Mouse (Mus musculus) layer of hippocampus, adult 11-12 months (tissue): ENCODE measurements around the gene Pex16.
A peak's percentile ranks its signal among the peaks of the same experiment; 100 is the strongest.

ENCODE experiments used
- DNase-seq: peaks from one replicate; pipeline ENCODE4 v3.0.0; 2022; ENCODE audit warnings: low spot score

Pex16 gene

DNA sequence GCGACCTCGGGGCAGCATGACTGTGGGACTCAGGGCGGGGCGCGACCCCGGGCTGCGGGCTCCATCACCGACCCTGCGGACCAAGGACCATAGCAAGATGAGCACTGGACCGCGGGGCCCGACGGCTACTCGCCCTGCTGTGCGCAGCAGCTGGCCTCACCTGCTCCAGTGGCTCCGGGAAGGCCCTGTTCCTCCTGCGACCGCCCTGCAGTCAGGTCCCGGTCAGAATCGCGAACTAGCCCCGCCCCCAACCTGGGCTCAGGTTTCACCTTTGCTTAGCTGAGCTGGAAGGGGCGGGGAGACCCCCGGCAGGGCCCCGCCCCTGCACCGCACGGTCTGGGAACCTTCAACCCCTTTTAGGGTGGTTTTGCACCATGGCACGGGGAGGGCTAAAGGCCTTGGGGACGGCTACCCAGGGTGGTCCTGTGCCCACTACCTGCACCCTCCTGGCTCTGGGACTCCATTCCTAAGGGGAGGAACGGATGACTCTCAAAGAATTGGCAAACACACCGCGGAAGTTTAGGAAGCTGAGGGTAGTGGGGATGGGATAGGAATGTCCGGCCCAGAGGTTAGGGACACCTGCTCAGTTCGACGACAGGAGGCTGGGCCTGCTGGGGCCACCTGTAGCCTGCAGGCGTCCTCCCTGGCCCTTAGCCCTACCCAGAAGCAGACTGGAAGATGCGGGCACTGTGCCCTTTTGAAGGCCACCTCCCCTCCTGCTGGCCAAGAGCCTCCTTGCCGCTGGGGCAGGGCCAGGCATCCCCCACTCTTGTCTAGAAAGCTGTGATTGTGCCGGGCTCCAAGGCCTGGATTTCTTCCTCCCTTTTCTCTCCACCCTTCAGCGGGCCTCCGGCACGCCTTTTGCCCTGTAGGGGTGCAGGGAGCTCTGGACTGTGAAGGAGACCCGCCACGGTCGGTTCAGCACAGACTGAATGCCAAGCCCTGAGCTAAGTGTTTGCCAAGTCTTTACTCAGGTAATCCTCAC is 3.4 kb upstream of the Pex16 start:
- DNase-seq: no peak

DNA sequence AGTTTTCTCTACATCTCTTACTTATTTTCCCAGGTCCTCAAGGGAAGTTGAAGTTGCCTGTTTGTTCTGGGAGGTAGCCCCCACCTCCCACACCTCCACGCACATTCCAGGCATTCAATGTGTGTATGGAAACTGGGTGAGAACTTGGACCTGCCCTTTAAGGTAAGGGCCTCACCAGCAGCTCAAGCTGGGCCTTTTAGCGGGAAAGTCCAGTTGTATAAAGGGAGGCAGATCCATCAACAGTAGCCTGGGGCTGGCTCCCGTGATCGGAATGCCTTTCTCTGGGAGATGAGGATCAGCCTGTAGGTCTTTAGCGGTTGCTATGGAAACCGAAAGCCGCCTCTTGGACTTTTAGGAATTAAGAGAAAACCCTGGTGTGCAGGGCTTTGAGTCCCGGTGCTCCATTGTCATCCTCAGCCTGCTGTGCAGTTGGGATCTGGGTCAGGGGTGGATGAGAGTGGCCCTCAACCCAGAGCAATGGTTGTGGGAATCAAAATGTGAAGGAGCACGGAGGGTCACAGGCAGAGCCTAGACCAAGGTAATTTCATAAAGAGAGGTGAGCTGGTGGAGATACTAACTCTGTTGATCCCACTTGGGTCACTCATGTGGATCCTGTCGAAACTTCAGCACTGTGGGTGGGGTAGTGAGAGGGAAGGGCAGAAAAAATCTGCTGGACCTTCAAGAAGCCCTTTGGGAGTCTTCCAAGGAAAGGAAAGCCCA is 2.3 kb upstream of the Pex16 start:
- no peak for DNase-seq

GRCm38 (mm10) chr2:92372767-92373436 is 1.6 kb upstream of the Pex16 start:
- DNase-seq: no peak

DNA sequence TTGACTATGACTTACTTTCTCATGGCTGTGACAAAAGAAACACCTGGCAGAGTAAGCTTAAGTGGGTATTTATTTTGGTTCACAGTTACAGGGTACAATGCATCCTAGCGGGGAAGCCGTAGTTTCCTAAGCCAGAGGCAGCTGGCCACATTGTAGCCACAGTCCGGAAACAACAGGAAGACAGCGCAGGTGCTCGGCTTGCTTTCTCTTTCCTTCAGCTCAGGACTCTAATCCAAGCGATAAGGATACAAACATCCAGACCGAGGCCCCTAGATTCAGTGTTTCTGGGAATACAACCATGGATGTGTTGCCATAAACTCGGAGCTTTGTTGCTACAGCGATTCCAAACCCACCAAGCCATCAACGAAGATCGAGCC is 1.1 kb upstream of the Pex16 start:
- DNase-seq: no peak

DNA sequence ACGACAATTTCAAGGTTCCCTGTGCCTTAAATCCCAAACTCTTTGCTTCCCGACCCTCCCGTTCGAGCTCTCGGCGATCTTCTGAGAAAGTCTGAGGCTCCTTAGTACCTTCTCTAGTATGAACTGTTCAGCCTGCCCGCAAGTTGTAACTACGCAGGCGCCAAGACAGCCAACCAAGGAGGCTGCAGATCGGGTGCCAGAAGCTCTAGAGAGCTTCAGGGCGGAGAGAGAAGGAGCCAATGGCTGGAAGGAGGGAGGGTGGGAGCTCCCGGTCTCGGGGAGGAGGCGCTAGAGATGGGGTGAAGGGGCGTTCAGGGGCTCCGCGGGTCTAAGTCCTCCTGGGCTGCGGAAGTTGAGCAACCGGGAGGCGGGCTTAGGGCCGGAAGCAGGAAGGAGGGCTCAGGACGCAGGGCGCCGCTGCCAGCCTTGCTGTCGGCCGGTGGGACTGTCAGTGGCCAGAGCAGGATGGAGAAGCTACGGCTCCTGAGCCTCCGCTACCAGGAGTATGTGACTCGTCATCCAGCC is 685 bp downstream of the Pex16 start:
- peak; percentile 95 for DNase-seq

- DNase-seq: no peak
Observed at GRCm38 (mm10) chr2:92375788-92376187, 1.3 kb downstream of the Pex16 start.

DNA sequence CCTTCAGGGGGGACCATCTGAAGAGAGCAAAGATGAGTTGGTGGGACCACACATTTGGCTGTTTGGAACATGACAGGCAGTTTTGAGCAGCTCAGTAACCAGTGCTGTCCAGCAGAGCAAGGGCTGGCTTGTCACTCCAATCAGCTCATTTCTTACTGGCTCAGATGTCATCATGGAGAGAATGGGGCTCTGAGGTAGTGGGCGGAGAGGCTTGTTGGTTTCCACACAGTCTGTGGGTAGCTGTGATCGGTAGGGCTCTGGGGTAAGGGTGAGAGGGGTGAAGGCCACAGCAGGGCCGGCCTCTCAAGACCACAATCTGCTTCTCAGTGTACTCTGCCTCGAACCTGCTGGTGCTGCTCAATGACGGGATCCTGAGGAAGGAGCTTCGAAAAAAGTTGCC is 1.8 kb downstream of the Pex16 start:
- DNase-seq: no peak

DNA sequence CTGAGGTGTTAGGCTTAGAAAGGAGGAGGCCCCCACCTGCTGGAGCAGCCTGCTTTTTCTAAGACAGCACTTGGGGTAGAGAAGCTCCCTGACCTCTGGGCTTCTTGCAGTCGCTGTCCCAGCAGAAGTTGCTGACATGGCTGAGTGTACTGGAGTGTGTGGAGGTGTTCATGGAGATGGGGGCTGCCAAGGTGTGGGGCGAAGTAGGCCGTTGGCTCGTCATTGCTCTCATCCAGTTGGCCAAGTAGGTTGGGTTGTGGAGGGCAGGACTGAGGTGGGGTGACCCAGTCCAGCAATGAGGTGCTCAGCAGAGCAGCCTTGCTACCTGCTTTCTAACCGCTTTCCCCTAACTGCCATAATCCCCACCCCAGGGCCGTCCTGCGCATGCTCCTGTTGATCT is 2.8 kb downstream of the Pex16 start:
- no peak for DNase-seq

GRCm38 (mm10) chr2:92379783-92380494 is 5.5 kb downstream of the Pex16 start:
- no peak for DNase-seq

- DNase-seq: no peak
Observed at GRCm38 (mm10) chr2:92380495-92381050, 6.1 kb downstream of the Pex16 start.

DNA sequence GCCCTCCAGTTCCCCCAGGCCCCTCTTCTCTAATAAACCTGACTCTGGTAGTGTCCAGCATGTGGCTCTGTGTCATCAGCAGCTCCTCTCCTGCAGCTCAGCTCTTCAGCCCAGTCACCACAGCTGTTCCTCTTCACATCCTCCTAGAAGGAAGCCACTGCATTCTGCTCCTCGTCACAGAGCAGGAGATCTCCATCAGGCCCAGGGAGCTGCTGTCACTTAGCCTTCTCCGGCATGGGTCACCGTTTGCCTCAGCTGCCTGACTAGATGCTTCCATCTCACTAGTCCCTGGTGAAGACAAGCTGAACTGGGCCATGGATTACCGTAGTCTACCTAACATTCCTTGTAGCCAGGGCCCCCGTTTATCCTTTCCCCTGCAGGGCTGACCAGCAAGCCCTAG is 6.7 kb downstream of the Pex16 start:
- no peak for DNase-seq

GRCm38 (mm10) chr2:92381901-92382588 is 7.6 kb downstream of the Pex16 start, which contains the start of gene 1700029I15Rik:
Gene 1700029I15Rik (plus strand): TSS chr2:92382538.
- DNase-seq: no peak

- DNase-seq: no peak
Observed at GRCm38 (mm10) chr2:92382759-92383158, 8.3 kb downstream of the Pex16 start.

DNA sequence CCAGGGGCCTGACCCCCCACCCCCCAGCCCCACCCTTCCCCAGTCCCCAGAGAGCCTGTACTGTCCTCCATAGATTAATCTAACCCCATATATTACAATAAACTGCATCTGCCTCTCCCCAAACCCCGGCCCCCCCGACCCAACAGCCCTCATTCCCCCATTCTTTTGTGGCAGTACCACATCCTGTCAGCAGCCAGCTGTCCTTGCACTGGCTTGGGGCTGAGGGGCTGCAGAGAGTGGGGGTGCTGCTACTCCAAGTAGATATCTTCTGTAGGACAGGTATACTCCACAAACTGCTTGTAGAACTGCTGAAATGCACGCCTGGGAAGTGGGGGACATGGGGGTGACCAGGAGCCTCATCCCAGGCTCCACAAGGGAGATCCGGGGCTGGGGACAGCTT is 9.6 kb downstream of the Pex16 start:
- DNase-seq: no peak

- DNase-seq: no peak
Observed at GRCm38 (mm10) chr2:92385113-92386051, 10.9 kb downstream of the Pex16 start.

DNA sequence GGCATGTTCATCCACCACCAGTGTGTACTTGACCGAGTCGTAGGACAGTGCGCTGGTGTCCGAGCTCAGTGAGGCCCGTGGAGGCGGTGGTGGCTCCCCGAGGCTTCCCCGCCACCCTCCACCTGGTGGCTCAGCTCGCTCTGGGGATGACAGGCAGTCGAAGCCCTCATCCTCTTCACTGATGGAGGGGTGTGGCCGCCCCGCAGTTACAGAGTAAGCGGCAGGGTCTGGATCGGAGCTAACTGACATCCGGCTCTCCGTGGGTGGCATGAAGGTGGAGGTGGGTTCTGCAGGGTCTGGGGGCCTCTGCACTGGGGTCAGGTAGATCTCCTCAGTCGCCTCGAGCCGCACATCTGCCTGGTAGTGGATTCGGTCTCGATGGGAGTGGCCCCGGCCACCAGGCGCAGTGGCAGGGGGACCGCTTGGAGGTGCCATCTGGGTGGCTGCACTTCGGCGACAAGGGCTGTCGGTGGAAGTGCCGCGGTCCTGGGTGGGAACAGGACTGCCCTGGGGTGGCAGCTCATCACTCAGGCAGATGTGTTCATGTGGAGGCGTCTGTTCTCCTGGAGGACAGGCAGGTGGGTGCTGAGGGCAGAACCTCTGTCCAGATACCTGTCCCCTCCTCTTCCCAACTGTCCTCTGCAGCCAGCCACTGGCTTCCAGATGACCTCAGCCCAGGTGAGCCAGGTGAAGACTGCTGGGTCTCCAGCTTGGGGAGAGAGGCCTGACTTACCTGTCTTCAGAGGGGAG is 12.5 kb downstream of the Pex16 start:
- DNase-seq: no peak

DNA sequence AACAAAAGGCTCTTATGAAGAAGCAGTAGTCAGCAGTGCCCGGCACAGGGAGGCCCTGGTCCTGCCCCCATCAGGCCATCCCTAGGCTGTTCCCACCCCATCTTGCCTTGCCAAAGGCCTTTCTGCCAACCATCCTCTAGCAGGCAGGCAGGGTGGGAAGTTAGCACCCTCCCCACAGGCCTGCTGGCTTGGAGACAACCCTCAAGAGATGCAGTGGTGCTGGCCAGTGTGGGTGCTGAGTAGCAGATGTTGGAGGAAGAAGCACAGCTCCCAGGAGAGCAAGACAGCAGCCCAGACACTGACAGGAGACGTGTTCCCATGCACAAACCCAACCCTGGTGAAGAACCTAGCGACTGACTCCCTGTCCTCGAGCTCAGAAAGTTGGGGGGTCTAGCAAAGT is 13.2 kb downstream of the Pex16 start:
- peak; percentile 74 for DNase-seq

DNA sequence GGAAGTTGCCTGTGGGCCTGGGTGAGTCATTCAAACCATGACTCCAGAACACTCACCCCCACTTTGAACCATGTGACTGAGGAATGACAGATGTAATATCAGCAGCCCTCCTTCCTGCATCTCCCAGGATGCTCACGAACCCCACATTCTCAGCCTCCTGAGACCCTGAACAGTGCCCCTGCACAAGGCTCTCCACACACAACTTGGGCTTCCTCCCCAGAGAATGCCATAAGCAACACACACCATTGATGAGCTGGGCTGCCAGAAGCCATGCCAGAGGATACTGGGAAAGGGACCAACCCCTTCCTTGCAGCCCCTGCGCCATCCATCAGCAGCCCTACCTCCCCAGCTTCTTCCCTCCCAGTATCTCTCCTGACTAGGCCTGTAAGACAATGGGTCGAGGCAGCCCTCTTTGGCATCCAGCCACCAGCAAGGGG is 13.6 kb downstream of the Pex16 start:
- DNase-seq: no peak
